In genomic region chr11:67917126-67917525, GRCm38 (mm10) we compare ENCODE assay signal across 25 mouse cellular contexts. TPM values are rescaled to one million over a fixed set of nuclear protein-coding genes. Genes with fewer than 3 reads are reported as not detected.
DNase-seq lines count a peak whose midpoint lies in the region; ATAC-seq and TF ChIP-seq lines count a peak whose summit lies in the region.
"Had no signal": no experiment of that assay in that cellular context is flagged by ENCODE, and none has a peak within 500 bp of the region (broad histone marks: within the 10 kb centered on the region; RNA-seq: fewer than 3 reads in every experiment).

No protein-coding gene starts in this region.

- no peaks in the 10 kb centered on the region; the same call in 1 of the 2 replicates for H3K4me1 ChIP-seq in forebrain, embryonic 11.5 days (replicated peaks; ENCODE audit: control insufficient read depth, insufficient read depth, low read length)
- H3K4me1 ChIP-seq in forebrain, embryonic 14.5 days (ENCODE audit: control insufficient read depth, insufficient read depth, low read length): peaks cover under 1% of the 10 kb centered on the region; the same call in 1 of the 2 replicates
- H3K4me1 ChIP-seq in heart, postnatal 0 days (ENCODE audit: control insufficient read depth, insufficient read depth): 0 out of 2 replicates have a peak, but pooled peaks cover 11% of the 10 kb centered on the region
- no peaks in the 10 kb centered on the region for H3K4me1 ChIP-seq in heart, embryonic 11.5 days (ENCODE audit: control insufficient read depth, insufficient read depth, low read length)
- 0 out of 2 replicates have a peak, but pooled peaks cover 7% of the 10 kb centered on the region for H3K4me1 ChIP-seq in kidney, embryonic 15.5 days

- no peak overlapping the region for H3K4me3 ChIP-seq in forebrain, embryonic 11.5 days (ENCODE audit: low read depth, low read length)
- H3K4me3 ChIP-seq in forebrain, embryonic 14.5 days (ENCODE audit: low read depth, low read length): no peak overlapping the region
- H3K4me3 ChIP-seq in heart, postnatal 0 days (ENCODE audit: low read depth, low read length): no peak overlapping the region
- H3K4me3 ChIP-seq in heart, embryonic 11.5 days (ENCODE audit: low read depth, low read length): no peak overlapping the region
- no peak overlapping the region for H3K4me3 ChIP-seq in kidney, embryonic 15.5 days (replicated peaks)
- H3K4me3 ChIP-seq: embryonic facial prominence, embryonic 13.5 days; forebrain, embryonic 13.5 days; gastrocnemius, adult 2 months; heart, embryonic 13.5 days; hindbrain, embryonic 12.5 days had no signal

- H3K27me3 ChIP-seq in forebrain, embryonic 11.5 days (ENCODE audit: control insufficient read depth, insufficient read depth, low read length): peaks cover 20% of the 10 kb centered on the region
- H3K27me3 ChIP-seq in forebrain, embryonic 14.5 days (replicated peaks; ENCODE audit: control insufficient read depth, insufficient read depth, low read length): peaks cover 22% of the 10 kb centered on the region
- no peaks in the 10 kb centered on the region for H3K27me3 ChIP-seq in heart, postnatal 0 days (ENCODE audit: control insufficient read depth, insufficient read depth, low read length)
- peaks cover 22% of the 10 kb centered on the region for H3K27me3 ChIP-seq in heart, embryonic 11.5 days (ENCODE audit: control insufficient read depth, insufficient read depth, low read length)
- H3K27me3 ChIP-seq in kidney, embryonic 15.5 days: peaks cover 22% of the 10 kb centered on the region

- H3K4me2 ChIP-seq in forebrain, embryonic 11.5 days (ENCODE audit: low read depth, low read length, severe bottlenecking): no peak overlapping the region
- H3K4me2 ChIP-seq in forebrain, embryonic 14.5 days (ENCODE audit: low read length): no peak overlapping the region
- no peak overlapping the region for H3K4me2 ChIP-seq in heart, postnatal 0 days (ENCODE audit: low read depth, low read length)
- no peak overlapping the region for H3K4me2 ChIP-seq in heart, embryonic 11.5 days
- no peak overlapping the region for H3K4me2 ChIP-seq in kidney, embryonic 15.5 days
- H3K4me2 ChIP-seq: embryonic facial prominence, embryonic 13.5 days; forebrain, embryonic 13.5 days; heart, embryonic 13.5 days; hindbrain, embryonic 12.5 days had no signal

- DNase-seq in forebrain, embryonic 11.5 days (ENCODE audit: low spot score): peak; percentile 27
- no peak for DNase-seq in forebrain, embryonic 14.5 days (ENCODE audit: low spot score)
- DNase-seq in heart, postnatal 0 days (ENCODE audit: low spot score): no peak
- DNase-seq in kidney, adult 18-20 months: no peak
- peak; percentile 8 for DNase-seq in lung, postnatal 36 days
- DNase-seq in lung, postnatal 25 days (ENCODE audit: low spot score): no peak
- DNase-seq: adrenal gland, postnatal 14 days; B cell, adult 2 months; cerebellum, adult 18-20 months; cerebellum, adult 9-11 months; cerebellum, postnatal 36 days; gastrocnemius, adult 2 months; gastrocnemius, postnatal 25 days; heart, postnatal 4 days had no signal

- TF ChIP-seq EP300 in heart, postnatal 0 days (IDR thresholded peaks at IDR 0.05; ENCODE audit: low read depth): no peak

- no peak for TF ChIP-seq CTCF in heart, postnatal 0 days (IDR thresholded peaks at IDR 0.05; ENCODE audit: low read depth)

- 76% methylated on average over 3 of the region's 3 CpGs for WGBS in forebrain, embryonic 11.5 days
- 77% methylated on average over 3 of the region's 3 CpGs for WGBS in forebrain, embryonic 14.5 days
- WGBS in heart, postnatal 0 days: 72% methylated on average over 3 of the region's 3 CpGs
- WGBS in heart, embryonic 11.5 days (ENCODE audit: insufficient replicate concordance): 61% methylated on average over 3 of the region's 3 CpGs
- WGBS in kidney, embryonic 15.5 days: 76% methylated on average over 3 of the region's 3 CpGs

- H3K27ac ChIP-seq in forebrain, embryonic 11.5 days (ENCODE audit: low read depth, low read length): no peak overlapping the region
- H3K27ac ChIP-seq in forebrain, embryonic 14.5 days (ENCODE audit: low read depth, low read length): no peak overlapping the region
- H3K27ac ChIP-seq in heart, postnatal 0 days (ENCODE audit: low read depth): peak overlapping the region; percentile 63
- no peak overlapping the region for H3K27ac ChIP-seq in heart, embryonic 11.5 days (ENCODE audit: low read depth, low read length)
- H3K27ac ChIP-seq in kidney, embryonic 15.5 days: peak overlapping the region; percentile 51; the same call in 1 of the 2 replicates
- H3K27ac ChIP-seq: embryonic facial prominence, embryonic 13.5 days; forebrain, embryonic 13.5 days; gastrocnemius, adult 2 months; heart, embryonic 13.5 days; hindbrain, embryonic 12.5 days had no signal

- H3K9me3 ChIP-seq in forebrain, embryonic 11.5 days (ENCODE audit: control insufficient read depth, low read length): no peaks in the 10 kb centered on the region
- no peaks in the 10 kb centered on the region for H3K9me3 ChIP-seq in forebrain, embryonic 14.5 days (replicated peaks; ENCODE audit: control insufficient read depth, low read length)
- no peaks in the 10 kb centered on the region for H3K9me3 ChIP-seq in heart, postnatal 0 days (replicated peaks; ENCODE audit: control insufficient read depth, low read length)
- H3K9me3 ChIP-seq in heart, embryonic 11.5 days (replicated peaks; ENCODE audit: control insufficient read depth, low read length): no peaks in the 10 kb centered on the region
- H3K9me3 ChIP-seq in kidney, embryonic 15.5 days (replicated peaks): no peaks in the 10 kb centered on the region
- H3K9me3 ChIP-seq: embryonic facial prominence, embryonic 13.5 days; forebrain, embryonic 13.5 days; heart, embryonic 13.5 days; hindbrain, embryonic 12.5 days had no signal

- no peaks in the 10 kb centered on the region for H3K36me3 ChIP-seq in forebrain, embryonic 11.5 days (ENCODE audit: control insufficient read depth, insufficient read depth, low read length)
- H3K36me3 ChIP-seq in forebrain, embryonic 14.5 days (ENCODE audit: control insufficient read depth, insufficient read depth, low read length): no peaks in the 10 kb centered on the region
- no peaks in the 10 kb centered on the region for H3K36me3 ChIP-seq in heart, postnatal 0 days (replicated peaks; ENCODE audit: control insufficient read depth, insufficient read depth, low read length)
- no peaks in the 10 kb centered on the region for H3K36me3 ChIP-seq in heart, embryonic 11.5 days (ENCODE audit: control insufficient read depth, insufficient read depth, low read length)
- H3K36me3 ChIP-seq in kidney, embryonic 15.5 days: no peaks in the 10 kb centered on the region
- H3K36me3 ChIP-seq: embryonic facial prominence, embryonic 13.5 days; G1E; heart, embryonic 13.5 days; hindbrain, embryonic 12.5 days had no signal

- H3K9ac ChIP-seq in forebrain, embryonic 11.5 days (ENCODE audit: low read length): no peak overlapping the region
- no peak overlapping the region for H3K9ac ChIP-seq in forebrain, embryonic 14.5 days (ENCODE audit: low read length)
- H3K9ac ChIP-seq in heart, postnatal 0 days (replicated peaks; ENCODE audit: low read depth, low read length): no peak overlapping the region
- no peak overlapping the region for H3K9ac ChIP-seq in heart, embryonic 11.5 days (ENCODE audit: low read depth, low read length)
- no peak overlapping the region for H3K9ac ChIP-seq in kidney, embryonic 15.5 days
- H3K9ac ChIP-seq: embryonic facial prominence, embryonic 13.5 days; forebrain, embryonic 13.5 days; heart, embryonic 13.5 days; hindbrain, embryonic 12.5 days had no signal

- ATAC-seq in forebrain, embryonic 11.5 days (replicated peaks; ENCODE audit: low FRiP score): no peak
- ATAC-seq in forebrain, embryonic 14.5 days: no peak
- ATAC-seq in heart, postnatal 0 days (ENCODE audit: insufficient read depth, low read depth): no peak
- ATAC-seq in heart, embryonic 11.5 days (replicated peaks; ENCODE audit: insufficient number of reproducible peaks, low FRiP score, low TSS enrichment): no peak
- ATAC-seq in kidney, embryonic 15.5 days (replicated peaks; ENCODE audit: low FRiP score): no peak
- ATAC-seq: CD4-positive, CD25-positive, alpha-beta regulatory T cell, adult 4 months; forebrain, embryonic 13.5 days; hindbrain, embryonic 16.5 days; inflammation-experienced regulatory T-cells, adult 6 months had no signal

RNA-seq across cellular contexts. Expression of gene Usp43, which starts 4.8 kb away (rescaled TPM):
- polyA plus RNA-seq in forebrain, embryonic 11.5 days (2014; fragmentation: Nextera tagmentation; extraction: Ambion mirVana): 1.0 and 1.4 TPM in 2 replicates
- polyA plus RNA-seq in forebrain, embryonic 14.5 days (2014; fragmentation: Nextera tagmentation; extraction: Ambion mirVana): 0.61 and 1.1 TPM in 2 replicates
- 2.9 and 3.9 TPM in 2 replicates for total RNA-seq in heart, postnatal 0 days (2014; rRNA removed; ENCODE audit: low replicate concordance)
- polyA plus RNA-seq in heart, postnatal 0 days (2015; fragmentation: Nextera tagmentation; extraction: Ambion mirVana): 0.55 and 0.66 TPM in 2 replicates
- polyA plus RNA-seq in heart, embryonic 11.5 days (2014; fragmentation: Nextera tagmentation; extraction: Ambion mirVana): 0.24 TPM in 2 replicates
- polyA plus RNA-seq in kidney, embryonic 15.5 days (2015; fragmentation: Nextera tagmentation; extraction: Ambion mirVana): 2.0 and 2.6 TPM in 2 replicates
- total RNA-seq: granulocyte monocyte progenitor cell, adult 5-6 weeks had no signal
- polyA plus RNA-seq: CD4-positive, CD25-positive, alpha-beta regulatory T cell, adult 4 months; G1E; inflammation-experienced regulatory T-cells, adult 6 months had no signal

RNA-seq across cellular contexts. Expression of gene Cfap52, which starts 48.3 kb away (rescaled TPM):
- polyA plus RNA-seq in forebrain, embryonic 11.5 days (2014; fragmentation: Nextera tagmentation; extraction: Ambion mirVana): 0.86 and 1.4 TPM in 2 replicates
- 2.3 and 3.2 TPM in 2 replicates for polyA plus RNA-seq in forebrain, embryonic 14.5 days (2014; fragmentation: Nextera tagmentation; extraction: Ambion mirVana)
- total RNA-seq in heart, postnatal 0 days (2014; rRNA removed; ENCODE audit: low replicate concordance): not detected in 2 replicates
- 0.12 and 0.44 TPM in 2 replicates for polyA plus RNA-seq in heart, postnatal 0 days (2015; fragmentation: Nextera tagmentation; extraction: Ambion mirVana)
- polyA plus RNA-seq in heart, embryonic 11.5 days (2014; fragmentation: Nextera tagmentation; extraction: Ambion mirVana): 0.57 TPM in 1 of 2 replicates, not detected in the other
- polyA plus RNA-seq in kidney, embryonic 15.5 days (2015; fragmentation: Nextera tagmentation; extraction: Ambion mirVana): 1.2 and 1.5 TPM in 2 replicates
- total RNA-seq: adrenal gland, postnatal 14 days; G1E; granulocyte monocyte progenitor cell, adult 5-6 weeks had no signal
- polyA plus RNA-seq: CD4-positive, CD25-positive, alpha-beta regulatory T cell, adult 4 months; G1E; inflammation-experienced regulatory T-cells, adult 6 months had no signal

RNA-seq across cellular contexts. Expression of gene Stx8, which starts 48.9 kb away (rescaled TPM):
- 52.6 and 53.8 TPM in 2 replicates for polyA plus RNA-seq in forebrain, embryonic 11.5 days (2014; fragmentation: Nextera tagmentation; extraction: Ambion mirVana)
- polyA plus RNA-seq in forebrain, embryonic 14.5 days (2014; fragmentation: Nextera tagmentation; extraction: Ambion mirVana): 73.6 and 74.1 TPM in 2 replicates
- 4.8 and 15.9 TPM in 2 replicates for total RNA-seq in heart, postnatal 0 days (2014; rRNA removed; ENCODE audit: low replicate concordance)
- polyA plus RNA-seq in heart, postnatal 0 days (2015; fragmentation: Nextera tagmentation; extraction: Ambion mirVana): 66.5 and 69.0 TPM in 2 replicates
- 59.2 and 60.9 TPM in 2 replicates for polyA plus RNA-seq in heart, embryonic 11.5 days (2014; fragmentation: Nextera tagmentation; extraction: Ambion mirVana)
- polyA plus RNA-seq in kidney, embryonic 15.5 days (2015; fragmentation: Nextera tagmentation; extraction: Ambion mirVana): 51.1 and 52.4 TPM in 2 replicates

Comparison
In these comparisons a context has a peak if more than half of its experiments do, and no peak if none do; other contexts are left out.
1. DNase-seq: peak in forebrain, embryonic 11.5 days (single experiment) and lung, postnatal 36 days (single experiment); none in forebrain, embryonic 14.5 days (single experiment), heart, postnatal 0 days (single experiment), kidney, adult 18-20 months (single experiment) and lung, postnatal 25 days (single experiment).
2. H3K27ac ChIP-seq: peak in heart, postnatal 0 days (single experiment) and kidney, embryonic 15.5 days (single experiment); none in forebrain, embryonic 11.5 days (single experiment), forebrain, embryonic 14.5 days (single experiment) and heart, embryonic 11.5 days (single experiment).